Mouse (Mus musculus): ENCODE data around the gene Ap1ar.

DNA sequence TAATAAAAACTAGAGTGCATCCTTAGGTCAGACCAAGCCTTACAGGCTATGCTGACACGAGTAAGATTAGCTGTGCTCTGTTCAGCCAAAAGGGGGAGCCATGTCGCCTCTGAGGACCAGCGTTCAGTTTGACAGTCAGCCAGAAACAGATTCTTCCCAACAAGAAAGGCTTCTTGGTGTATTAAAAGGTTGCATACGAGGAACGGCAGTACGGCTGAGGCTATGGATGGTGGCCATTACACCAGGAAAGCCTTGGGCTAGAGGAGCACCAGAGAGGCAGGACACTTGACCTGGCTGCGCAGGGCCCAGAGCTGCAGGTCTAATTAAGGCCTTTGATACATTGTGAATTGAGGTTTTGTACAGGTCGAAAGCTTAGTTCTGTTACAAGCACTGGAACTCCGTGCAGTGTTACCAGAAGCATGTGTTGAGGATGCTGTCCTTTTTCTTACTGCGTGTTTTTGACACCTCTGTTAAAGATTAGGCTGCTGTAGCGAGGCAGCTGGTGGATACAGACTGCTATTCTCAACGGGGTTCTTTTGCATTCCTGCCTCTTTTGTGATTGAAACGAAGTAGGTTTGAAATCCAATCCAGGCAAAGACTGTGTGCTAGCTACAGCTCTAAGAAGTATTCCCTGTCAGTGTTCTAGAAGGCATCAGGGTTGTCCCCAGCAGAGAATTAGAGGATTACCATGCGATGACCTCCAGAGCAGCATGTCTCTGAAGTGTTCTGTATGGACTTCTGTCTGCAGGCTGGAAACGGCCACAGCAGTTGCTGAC lies 16.3 kb upstream of the Ap1ar start:
- peak; percentile 94 for TF ChIP-seq CTCF (conservative IDR thresholded peaks at IDR 0.05; ENCODE audit: insufficient read depth, insufficient read length, low read depth, low read length)
- TF ChIP-seq POLR2A (IDR thresholded peaks at IDR 0.05; ENCODE audit: low read depth, low read length), result no peak
